Mouse (Mus musculus): Measurements from ENCODE around the gene Aktip. TPM values are rescaled to one million over a fixed set of nuclear protein-coding genes. Genes with fewer than 3 reads are reported as not detected.

Gene Aktip
- total RNA-seq, 2 experiments from 2014 or later: 31.6 to 41.1 TPM

GRCm38 (mm10) chr8:91133441-91134069, 66.2 kb downstream of the Aktip start:
- no peak for DNase-seq (ENCODE audit: low spot score in 2 of 2)

- DNase-seq (ENCODE audit: low spot score in 2 of 2): no peak
Observed at GRCm38 (mm10) chr8:91132731-91133130, 67.0 kb downstream of the Aktip start.

GRCm38 (mm10) chr8:91126786-91127185, 73.0 kb downstream of the Aktip start:
- no peak for DNase-seq (ENCODE audit: low spot score in 2 of 2)

GRCm38 (mm10) chr8:91124315-91124714, 75.5 kb downstream of the Aktip start:
- no peak for DNase-seq (ENCODE audit: low spot score in 2 of 2)

- DNase-seq (ENCODE audit: low spot score in 2 of 2): no peak
Observed at GRCm38 (mm10) chr8:91118131-91118530, 81.6 kb downstream of the Aktip start.

GRCm38 (mm10) chr8:91117537-91117936, 82.2 kb downstream of the Aktip start:
- no peak for DNase-seq (ENCODE audit: low spot score in 2 of 2)

- DNase-seq (ENCODE audit: low spot score in 2 of 2): no peak
Observed at GRCm38 (mm10) chr8:91114910-91115309, 84.9 kb downstream of the Aktip start.

GRCm38 (mm10) chr8:91114428-91114827, 85.3 kb downstream of the Aktip start:
- no peak for DNase-seq (ENCODE audit: low spot score in 2 of 2)

- no peak for DNase-seq (ENCODE audit: low spot score in 2 of 2)
Observed at GRCm38 (mm10) chr8:91111868-91112477, 87.8 kb downstream of the Aktip start.

- no peak for DNase-seq (ENCODE audit: low spot score in 2 of 2)
Observed at GRCm38 (mm10) chr8:91106271-91106670, 93.5 kb downstream of the Aktip start.

- DNase-seq (ENCODE audit: low spot score in 2 of 2): no peak
Observed at GRCm38 (mm10) chr8:91098106-91098505, 101.7 kb downstream of the Aktip start.

GRCm38 (mm10) chr8:91094135-91094534, 105.6 kb downstream of the Aktip start:
- no peak for DNase-seq (ENCODE audit: low spot score in 2 of 2)

- DNase-seq (ENCODE audit: low spot score in 2 of 2): no peak
Observed at GRCm38 (mm10) chr8:91089601-91090000, 110.2 kb downstream of the Aktip start.

GRCm38 (mm10) chr8:91088452-91088851, 111.3 kb downstream of the Aktip start:
- no peak for DNase-seq (ENCODE audit: low spot score in 2 of 2)

- DNase-seq (ENCODE audit: low spot score in 2 of 2): no peak
Observed at GRCm38 (mm10) chr8:91082428-91082827, 117.3 kb downstream of the Aktip start.

GRCm38 (mm10) chr8:91081911-91082310, 117.9 kb downstream of the Aktip start:
- no peak for DNase-seq (ENCODE audit: low spot score in 2 of 2)

- DNase-seq (ENCODE audit: low spot score in 2 of 2): no peak
Observed at GRCm38 (mm10) chr8:91079678-91080077, 120.1 kb downstream of the Aktip start.

GRCm38 (mm10) chr8:91077077-91077867, 122.5 kb downstream of the Aktip start:
- DNase-seq (ENCODE audit: low spot score in 2 of 2): no peak

GRCm38 (mm10) chr8:91070275-91070859, 129.4 kb downstream of the Aktip start:
- peak; percentile 24 to 52 for DNase-seq (ENCODE audit: low spot score in 2 of 2)

GRCm38 (mm10) chr8:91069834-91070233, 129.9 kb downstream of the Aktip start, which contains the start of gene Rbl2:
Gene Rbl2 (plus strand): TSS chr8:91070057.
- DNase-seq (ENCODE audit: low spot score in 2 of 2): peak; percentile 92 to 95

GRCm38 (mm10) chr8:91069407-91069806, 130.4 kb downstream of the Aktip start:
- DNase-seq (ENCODE audit: low spot score in 2 of 2): no peak

GRCm38 (mm10) chr8:91065179-91065578, 134.6 kb downstream of the Aktip start:
- no peak for DNase-seq (ENCODE audit: low spot score in 2 of 2)
